Mouse (Mus musculus) E14TG2a.4 (cell line): ENCODE data around the gene Plin4.

Experiments
- CTCF ChIP-seq: conservative IDR thresholded peaks from 2 replicates; pipeline ENCODE4 v1.5.1; 2014; ENCODE audit warnings: low read length
- NANOG ChIP-seq: IDR thresholded peaks from 2 replicates; pipeline ENCODE4 v1.6.1; 2014; ENCODE audit warnings: borderline replicate concordance, low read length, mixed read lengths
- POU5F1 ChIP-seq: IDR thresholded peaks from 2 replicates; pipeline ENCODE4 v1.6.1; 2014; ENCODE audit warnings: low read length, borderline replicate concordance

DNA sequence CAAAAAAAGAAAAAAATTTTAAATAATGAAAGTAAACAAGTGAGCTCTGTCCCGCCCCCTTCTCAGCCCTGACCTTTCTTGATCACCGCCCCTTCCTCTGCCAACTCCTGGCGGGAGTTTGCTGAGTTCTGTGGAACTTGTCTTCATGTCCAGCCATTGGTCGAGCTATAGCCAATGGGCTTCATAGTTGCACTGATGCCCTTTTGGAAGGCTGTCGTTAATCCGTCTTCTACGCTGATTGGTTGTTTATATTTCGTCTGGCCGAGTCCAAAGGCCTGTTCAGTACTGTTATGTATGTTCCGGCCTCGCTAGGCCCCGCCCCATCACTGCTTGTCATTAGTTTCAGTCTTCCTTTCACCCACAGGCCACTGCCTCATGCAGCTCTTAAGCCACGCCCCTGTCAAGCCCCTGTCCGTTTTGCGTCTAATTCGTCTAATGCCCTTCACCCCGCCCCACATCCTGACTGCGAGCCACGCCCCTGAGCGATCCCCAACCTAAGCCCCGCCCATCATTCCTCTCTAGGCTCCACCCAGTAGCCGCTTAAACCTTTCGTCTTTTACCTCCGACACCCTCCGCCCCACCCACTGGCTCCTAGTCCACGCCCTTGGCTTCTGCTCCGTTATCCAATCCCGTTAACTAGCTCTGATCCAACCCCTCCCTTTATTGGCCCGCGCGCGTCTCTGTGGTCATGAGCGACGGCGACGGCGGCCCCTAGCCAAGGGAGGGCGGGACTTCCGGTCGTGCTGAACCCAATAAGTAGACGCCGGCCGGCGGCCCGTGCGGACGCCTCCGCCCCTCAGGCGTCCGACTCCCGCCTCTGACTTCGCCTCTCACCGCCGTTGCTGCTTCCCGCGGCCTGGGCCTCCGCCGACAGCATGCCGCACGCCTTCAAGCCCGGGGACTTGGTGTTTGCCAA, 30.5 kb downstream of the Plin4 start, which contains the start of gene Hdgfl2:
- TF ChIP-seq CTCF, result no peak
- no peak for TF ChIP-seq POU5F1
- TF ChIP-seq NANOG, result no peak
